Mouse (Mus musculus) testis, adult 2 months (tissue): ENCODE measurements around the gene Duox1. TPM values are rescaled to one million over a fixed set of nuclear protein-coding genes. Genes with fewer than 3 reads are reported as not detected.

Experiments used
- H3K27ac ChIP-seq: fragments of 200-500 bp; 2 replicates; pipeline ENCODE4 v1.5.1; 2012; ENCODE audit warnings: low read depth, low read length; ENCODE audit not compliant: control insufficient read depth, insufficient read depth
- H3K27me3 ChIP-seq: fragments of 200-500 bp; 2 replicates; pipeline ENCODE4 v1.6.1; 2012; ENCODE audit warnings: mild to moderate bottlenecking, low read length, moderate library complexity; ENCODE audit not compliant: control insufficient read depth, insufficient read depth
- H3K36me3 ChIP-seq: fragments of 200-500 bp; 2 replicates; pipeline ENCODE4 v1.6.1; 2012; ENCODE audit warnings: mild to moderate bottlenecking, low read length; ENCODE audit not compliant: control insufficient read depth, insufficient read depth
- H3K4me1 ChIP-seq: fragments of 200-500 bp; 2 replicates; pipeline ENCODE4 v1.6.1; 2012; ENCODE audit warnings: low read length; ENCODE audit not compliant: control insufficient read depth, insufficient read depth
- H3K4me3 ChIP-seq: fragments of 200-500 bp; 2 replicates; pipeline ENCODE4 v1.5.1; 2012; ENCODE audit warnings: low read depth, mild to moderate bottlenecking, low read length, moderate library complexity, mixed read lengths; ENCODE audit not compliant: control insufficient read depth
- CTCF ChIP-seq: fragments of 200-500 bp; IDR thresholded peaks from 2 replicates; pipeline ENCODE4 v1.5.1; 2012; ENCODE audit warnings: low read depth, mild to moderate bottlenecking, inconsistent platforms, low read length, moderate library complexity; ENCODE audit not compliant: control insufficient read depth, insufficient read depth, insufficient replicate concordance
- POLR2A ChIP-seq: fragments of 200-500 bp; IDR thresholded peaks from 2 replicates; pipeline ENCODE4 v1.6.1; 2012; ENCODE audit warnings: low read depth, mild to moderate bottlenecking, inconsistent platforms, low read length, moderate library complexity; ENCODE audit not compliant: control insufficient read depth
- polyA plus RNA-seq: library from polyadenylated mRNA; depleted of rRNA; stranded (reverse); fragments of >200 nt; gene quantifications from 2 replicates; pipeline ENCODE4 v1.2.3, GENCODE M21; 2012

Duox1 gene
- polyA plus RNA-seq, 1 experiment: 0.09 TPM

- H3K27me3 ChIP-seq: no peaks in the 10 kb centered on the region
- no peak overlapping the region for H3K27ac ChIP-seq
- TF ChIP-seq CTCF (no peak), POLR2A (no peak)
- H3K4me1 ChIP-seq: peaks cover 15% of the 10 kb centered on the region
- no peak overlapping the region for H3K4me3 ChIP-seq
- no peaks in the 10 kb centered on the region for H3K36me3 ChIP-seq
These were observed 35.9 kb downstream of the Duox1 start for GRCm38 (mm10) chr2:122351156-122351930.

- Histone ChIP-seq H3K4me1 (peaks cover 15% of the 10 kb centered on the region), H3K4me3 (no peak overlapping the region), H3K27ac (no peak overlapping the region), H3K36me3 (no peaks in the 10 kb centered on the region), H3K27me3 (no peaks in the 10 kb centered on the region)
- TF ChIP-seq POLR2A: no peak
- no peak for TF ChIP-seq CTCF
These were observed 36.5 kb downstream of the Duox1 start for GRCm38 (mm10) chr2:122351931-122352329.

- no peak overlapping the region for H3K4me3 ChIP-seq
- H3K4me1 ChIP-seq: peaks cover 13% of the 10 kb centered on the region
- no peaks in the 10 kb centered on the region for H3K27me3 ChIP-seq
- H3K36me3 ChIP-seq: no peaks in the 10 kb centered on the region
- no peak for TF ChIP-seq POLR2A
- TF ChIP-seq CTCF: no peak
- H3K27ac ChIP-seq: no peak overlapping the region
These were observed 37.5 kb downstream of the Duox1 start for GRCm38 (mm10) chr2:122352992-122353391.

- TF ChIP-seq CTCF (no peak), POLR2A (no peak)
- peaks cover 7% of the 10 kb centered on the region for H3K4me1 ChIP-seq
- H3K27ac ChIP-seq: no peak overlapping the region
- no peaks in the 10 kb centered on the region for H3K27me3 ChIP-seq
- H3K36me3 ChIP-seq: no peaks in the 10 kb centered on the region
- no peak overlapping the region for H3K4me3 ChIP-seq
These were observed 38.3 kb downstream of the Duox1 start for GRCm38 (mm10) chr2:122353765-122354164.

- Histone ChIP-seq H3K36me3 (no peaks in the 10 kb centered on the region), H3K27me3 (no peaks in the 10 kb centered on the region), H3K4me3 (no peak overlapping the region), H3K27ac (no peak overlapping the region), H3K4me1 (peaks cover 4% of the 10 kb centered on the region)
- TF ChIP-seq CTCF (no peak), POLR2A (no peak)
These were observed 38.9 kb downstream of the Duox1 start for GRCm38 (mm10) chr2:122354191-122354929.

GRCm38 (mm10) chr2:122355389-122355788 is 39.9 kb downstream of the Duox1 start:
- H3K27me3 ChIP-seq: no peaks in the 10 kb centered on the region
- no peaks in the 10 kb centered on the region for H3K36me3 ChIP-seq
- H3K4me1 ChIP-seq: no peaks in the 10 kb centered on the region
- no peak overlapping the region for H3K27ac ChIP-seq
- no peak overlapping the region for H3K4me3 ChIP-seq
- TF ChIP-seq CTCF (no peak), POLR2A (no peak)

GRCm38 (mm10) chr2:122356187-122356586 is 40.7 kb downstream of the Duox1 start:
- no peaks in the 10 kb centered on the region for H3K27me3 ChIP-seq
- H3K27ac ChIP-seq: no peak overlapping the region
- no peak overlapping the region for H3K4me3 ChIP-seq
- H3K4me1 ChIP-seq: no peaks in the 10 kb centered on the region
- H3K36me3 ChIP-seq: no peaks in the 10 kb centered on the region
- TF ChIP-seq CTCF (no peak), POLR2A (no peak)
